Mouse (Mus musculus) neural tube, embryonic 12.5 days (tissue): ENCODE measurements at regions not wholly inside any gene's neighbourhood (a gene's known extent, or its start where the extent isn't known, plus 50 kb on each side); places are given as distances from the start of the nearest gene placed in this dataset.

ENCODE experiments used
- ATAC-seq: fragments of 200-750 bp; cut with Nextera tagmentation; 2 replicates; pipeline ENCODE4 v1.8.0; 2017; ENCODE audit warnings: low read depth, mild to moderate bottlenecking, moderate TSS enrichment, moderate library complexity; ENCODE audit not compliant: low FRiP score
- H3K27ac ChIP-seq: fragments of 300-500 bp; sonication (generic); 2 replicates; pipeline ENCODE4 v1.5.1; 2016
- H3K27me3 ChIP-seq: fragments of 300-500 bp; sonication (generic); replicated peaks from 2 replicates; pipeline ENCODE4 v1.6.1; 2016; ENCODE audit warnings: mild to moderate bottlenecking
- H3K36me3 ChIP-seq: fragments of 300-500 bp; sonication (generic); 2 replicates; pipeline ENCODE4 v1.6.1; 2016; ENCODE audit warnings: mild to moderate bottlenecking
- H3K4me1 ChIP-seq: fragments of 300-500 bp; sonication (generic); 2 replicates; pipeline ENCODE4 v1.6.1; 2016
- H3K4me2 ChIP-seq: fragments of 300-500 bp; sonication (generic); replicated peaks from 2 replicates; pipeline ENCODE4 v1.6.1; 2016; ENCODE audit warnings: mild to moderate bottlenecking
- H3K4me3 ChIP-seq: fragments of 300-500 bp; sonication (generic); 2 replicates; pipeline ENCODE4 v1.5.1; 2016
- H3K9ac ChIP-seq: fragments of 300-500 bp; sonication (generic); 2 replicates; pipeline ENCODE4 v1.6.1; 2016; ENCODE audit warnings: mild to moderate bottlenecking
- H3K9me3 ChIP-seq: fragments of 300-500 bp; sonication (generic); 2 replicates; pipeline ENCODE4 v1.6.1; 2016; ENCODE audit warnings: mild to moderate bottlenecking
- WGBS: fragments of 180-500 bp; shearing (Covaris S2); methylation state at CpG from one replicate; pipeline ENCODE4 v1.1.7; 2016; 5-methylcytosine and 5-hydroxymethylcytosine counted together

GRCm38 (mm10) chr13:90355602-90356001 lies 266.2 kb upstream of the Xrcc4 start:
- Histone ChIP-seq H3K9me3 (no peaks in the 10 kb centered on the region), H3K27me3 (no peaks in the 10 kb centered on the region), H3K27ac (no peak overlapping the region), H3K4me3 (no peak overlapping the region), H3K9ac (no peak overlapping the region), H3K4me2 (no peak overlapping the region), H3K36me3 (no peaks in the 10 kb centered on the region), H3K4me1 (no peaks in the 10 kb centered on the region)
- ATAC-seq: no peak
- WGBS: 97% methylated on average over 1 of the region's 1 CpGs

DNA sequence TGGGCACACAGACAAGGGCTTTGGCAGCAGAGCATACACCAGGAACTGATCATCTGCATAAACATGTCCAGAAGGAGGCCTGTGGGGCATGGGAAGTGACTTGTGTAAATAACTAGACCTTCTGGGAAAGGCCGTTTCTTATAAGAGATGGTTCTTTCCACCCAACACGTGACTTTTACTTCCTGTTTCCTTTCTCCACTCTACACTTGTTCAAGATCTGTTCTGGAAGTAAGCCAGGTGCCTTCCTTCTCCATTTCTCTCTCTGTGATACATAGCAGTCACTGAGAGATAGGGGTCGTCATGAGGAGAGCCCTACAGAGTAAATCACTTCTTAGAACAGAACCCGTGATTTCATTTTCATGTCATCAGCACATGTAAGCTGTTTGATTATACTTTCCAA lies 253.4 kb upstream of the Xrcc4 start:
- no peaks in the 10 kb centered on the region for H3K36me3 ChIP-seq
- H3K4me3 ChIP-seq: no peak overlapping the region
- H3K4me2 ChIP-seq: no peak overlapping the region
- H3K27ac ChIP-seq: no peak overlapping the region
- no peak overlapping the region for H3K9ac ChIP-seq
- WGBS: 79% methylated on average over 4 of the region's 4 CpGs
- H3K27me3 ChIP-seq: no peaks in the 10 kb centered on the region
- no peak for ATAC-seq
- H3K9me3 ChIP-seq: no peaks in the 10 kb centered on the region
- H3K4me1 ChIP-seq: no peaks in the 10 kb centered on the region

- no peaks in the 10 kb centered on the region for H3K36me3 ChIP-seq
- ATAC-seq: no peak
- no peaks in the 10 kb centered on the region for H3K9me3 ChIP-seq
- no peaks in the 10 kb centered on the region for H3K27me3 ChIP-seq
- H3K4me1 ChIP-seq: no peaks in the 10 kb centered on the region
- 87% methylated on average over 8 of the region's 8 CpGs for WGBS
- no peak overlapping the region for H3K27ac ChIP-seq
- H3K4me3 ChIP-seq: no peak overlapping the region
- no peak overlapping the region for H3K9ac ChIP-seq
- H3K4me2 ChIP-seq: no peak overlapping the region
Measured at GRCm38 (mm10) chr13:90341597-90342212, 252.3 kb upstream of the Xrcc4 start.

- Histone ChIP-seq H3K9me3 (no peaks in the 10 kb centered on the region), H3K9ac (no peak overlapping the region), H3K36me3 (no peaks in the 10 kb centered on the region), H3K4me1 (no peaks in the 10 kb centered on the region), H3K4me2 (no peak overlapping the region), H3K27ac (no peak overlapping the region), H3K4me3 (no peak overlapping the region), H3K27me3 (no peaks in the 10 kb centered on the region)
- no peak for ATAC-seq
- 65% methylated on average over 2 of the region's 2 CpGs for WGBS
Measured at GRCm38 (mm10) chr13:90340647-90341160, 251.3 kb upstream of the Xrcc4 start.

DNA sequence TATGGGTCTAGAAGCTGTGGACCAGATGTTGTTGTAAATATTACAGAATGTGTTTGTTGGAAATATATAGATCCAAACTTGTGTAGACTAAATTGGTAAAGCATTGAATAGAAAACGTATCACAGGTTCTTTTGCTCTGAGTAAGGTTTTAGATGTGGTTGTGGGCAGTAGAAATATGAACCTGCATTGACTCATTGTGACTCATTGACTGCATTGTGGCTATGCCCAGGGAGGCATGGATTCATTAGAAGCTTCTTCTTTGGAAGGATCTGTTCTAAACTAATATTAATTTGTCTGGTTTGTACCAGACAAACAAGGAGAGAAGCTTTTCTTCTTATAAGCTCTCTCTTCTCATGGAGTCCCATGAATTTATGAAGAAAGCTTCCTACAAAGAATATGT lies 248.2 kb upstream of the Xrcc4 start:
- WGBS: 78% methylated on average over 1 of the region's 1 CpGs
- Histone ChIP-seq H3K4me1 (no peaks in the 10 kb centered on the region), H3K9me3 (no peaks in the 10 kb centered on the region), H3K9ac (no peak overlapping the region), H3K4me2 (no peak overlapping the region), H3K4me3 (no peak overlapping the region), H3K27ac (no peak overlapping the region), H3K36me3 (no peaks in the 10 kb centered on the region), H3K27me3 (no peaks in the 10 kb centered on the region)
- no peak for ATAC-seq

- H3K4me2 ChIP-seq: no peak overlapping the region
- H3K9me3 ChIP-seq: no peaks in the 10 kb centered on the region
- H3K9ac ChIP-seq: no peak overlapping the region
- no peaks in the 10 kb centered on the region for H3K36me3 ChIP-seq
- ATAC-seq: no peak
- no peaks in the 10 kb centered on the region for H3K4me1 ChIP-seq
- WGBS: 72% methylated on average over 3 of the region's 3 CpGs
- H3K27ac ChIP-seq: no peak overlapping the region
- H3K27me3 ChIP-seq: no peaks in the 10 kb centered on the region
- no peak overlapping the region for H3K4me3 ChIP-seq
Measured at GRCm38 (mm10) chr13:90335741-90336037, 246.3 kb upstream of the Xrcc4 start.

GRCm38 (mm10) chr13:90334934-90335740 lies 245.7 kb upstream of the Xrcc4 start:
- no peak overlapping the region for H3K9ac ChIP-seq
- no peaks in the 10 kb centered on the region for H3K27me3 ChIP-seq
- no peak overlapping the region for H3K4me3 ChIP-seq
- H3K27ac ChIP-seq: no peak overlapping the region
- no peaks in the 10 kb centered on the region for H3K36me3 ChIP-seq
- H3K4me1 ChIP-seq: no peaks in the 10 kb centered on the region
- H3K9me3 ChIP-seq: no peaks in the 10 kb centered on the region
- WGBS: 69% methylated on average over 6 of the region's 6 CpGs
- no peak overlapping the region for H3K4me2 ChIP-seq
- ATAC-seq: no peak

- no peak for ATAC-seq
- no peak overlapping the region for H3K27ac ChIP-seq
- H3K27me3 ChIP-seq: no peaks in the 10 kb centered on the region
- no peaks in the 10 kb centered on the region for H3K9me3 ChIP-seq
- H3K4me3 ChIP-seq: no peak overlapping the region
- H3K4me1 ChIP-seq: no peaks in the 10 kb centered on the region
- no peaks in the 10 kb centered on the region for H3K36me3 ChIP-seq
- no peak overlapping the region for H3K9ac ChIP-seq
- H3K4me2 ChIP-seq: no peak overlapping the region
Measured at GRCm38 (mm10) chr13:90334286-90334685, 244.9 kb upstream of the Xrcc4 start.

GRCm38 (mm10) chr13:90325226-90325625 lies 235.8 kb upstream of the Xrcc4 start:
- Histone ChIP-seq H3K9me3 (no peaks in the 10 kb centered on the region), H3K9ac (no peak overlapping the region), H3K4me2 (no peak overlapping the region), H3K4me1 (no peaks in the 10 kb centered on the region), H3K27ac (no peak overlapping the region), H3K36me3 (no peaks in the 10 kb centered on the region), H3K4me3 (no peak overlapping the region), H3K27me3 (no peaks in the 10 kb centered on the region)
- ATAC-seq: no peak
- WGBS: 86% methylated on average over 3 of the region's 3 CpGs

DNA sequence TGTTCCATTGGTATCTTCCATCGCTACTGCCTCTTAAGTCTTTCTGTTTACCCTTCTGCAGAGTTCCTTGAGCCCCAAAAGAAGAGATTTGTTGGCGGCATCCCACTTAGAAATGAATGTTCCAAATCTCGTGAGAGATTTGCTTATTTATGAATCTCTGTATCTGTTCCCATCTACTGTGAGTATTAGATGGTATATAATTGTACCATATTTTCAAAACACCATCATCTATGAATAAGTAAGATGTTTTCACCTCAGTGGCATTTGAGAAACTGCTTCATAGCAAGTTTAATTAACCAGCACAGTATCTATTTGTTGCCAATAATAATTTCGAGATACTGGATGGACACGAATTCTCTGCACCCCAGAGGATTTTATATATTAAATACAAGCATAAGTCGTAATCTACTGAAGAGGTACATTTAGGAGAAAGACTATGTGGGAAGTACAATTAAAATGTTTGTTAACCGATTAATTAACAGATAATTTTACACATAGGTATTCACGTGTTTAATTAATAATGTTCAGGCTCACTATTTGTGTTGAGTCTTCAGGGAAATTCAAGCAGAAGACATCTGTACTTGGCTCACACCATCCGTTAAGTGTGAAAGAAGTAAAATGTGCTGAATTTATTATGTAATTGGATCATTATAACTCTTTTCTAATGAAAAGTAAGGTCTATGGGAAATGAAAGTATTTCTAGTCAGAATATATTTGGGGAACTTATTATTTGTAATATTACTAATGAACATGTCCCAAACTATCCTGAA lies 224.0 kb upstream of the Xrcc4 start:
- H3K36me3 ChIP-seq: no peaks in the 10 kb centered on the region
- no peaks in the 10 kb centered on the region for H3K9me3 ChIP-seq
- H3K27me3 ChIP-seq: no peaks in the 10 kb centered on the region
- H3K9ac ChIP-seq: no peak overlapping the region
- H3K4me2 ChIP-seq: no peak overlapping the region
- no peak overlapping the region for H3K27ac ChIP-seq
- ATAC-seq: no peak
- H3K4me3 ChIP-seq: no peak overlapping the region
- H3K4me1 ChIP-seq: no peaks in the 10 kb centered on the region
- WGBS: 91% methylated on average over 9 of the region's 9 CpGs

DNA sequence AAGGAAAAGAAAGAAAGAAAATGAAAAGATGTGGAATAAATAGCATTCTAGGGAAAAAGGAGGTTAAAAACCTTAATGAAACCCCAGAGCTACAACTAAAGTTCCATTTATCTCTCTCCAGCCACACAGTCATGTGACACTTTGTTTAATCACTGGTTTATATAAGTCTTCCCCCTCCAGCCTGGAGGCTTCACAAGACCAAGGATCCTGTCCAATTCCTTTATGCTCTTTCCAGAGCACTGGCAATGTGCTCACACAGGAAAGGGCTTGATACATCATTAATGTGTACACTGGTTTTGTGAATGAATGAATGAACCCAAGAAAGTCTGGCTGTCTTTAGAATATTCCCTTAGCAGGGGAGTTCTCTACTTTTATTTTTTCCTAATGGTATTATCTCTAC lies 221.1 kb upstream of the Xrcc4 start:
- no peak for ATAC-seq

GRCm38 (mm10) chr13:90300481-90300880 lies 211.1 kb upstream of the Xrcc4 start:
- no peak overlapping the region for H3K27ac ChIP-seq
- H3K9me3 ChIP-seq: no peaks in the 10 kb centered on the region
- ATAC-seq: no peak

More for the DNA sequence above, 221.1 kb upstream of the Xrcc4 start:
- Histone ChIP-seq H3K27ac (no peak overlapping the region), H3K9me3 (no peaks in the 10 kb centered on the region), H3K36me3 (no peaks in the 10 kb centered on the region), H3K27me3 (no peaks in the 10 kb centered on the region), H3K9ac (no peak overlapping the region), H3K4me2 (no peak overlapping the region), H3K4me3 (no peak overlapping the region), H3K4me1 (no peaks in the 10 kb centered on the region)

More at GRCm38 (mm10) chr13:90300481-90300880, 211.1 kb upstream of the Xrcc4 start:
- whole genome bisulfite sequencing: 92% methylated on average over 3 of the region's 3 CpGs
- Histone ChIP-seq H3K27me3 (0 out of 2 replicates have a peak, but pooled peaks cover 3% of the 10 kb centered on the region), H3K4me2 (no peak overlapping the region), H3K4me3 (no peak overlapping the region), H3K9ac (no peak overlapping the region), H3K4me1 (no peaks in the 10 kb centered on the region), H3K36me3 (no peaks in the 10 kb centered on the region)
